Mouse (Mus musculus): ENCODE measurements at regions not wholly inside any gene's neighbourhood (a gene's known extent, or its start where the extent isn't known, plus 50 kb on each side); places are given as distances from the start of the nearest gene placed in this dataset.

GRCm38 (mm10) chr1:62907243-62907642, 204.2 kb downstream of the Nrp2 start:
- Histone ChIP-seq H3K4me1 (replicated peaks) (peaks cover 48% of the 10 kb centered on the region), H3K4me2 (no peak overlapping the region), H3K36me3 (no peaks in the 10 kb centered on the region), H3K27ac (no peak overlapping the region), H3K4me3 (no peak overlapping the region), H3K9ac (no peak overlapping the region), H3K27me3 (no peaks in the 10 kb centered on the region), H3K9me3 (0 out of 2 replicates have a peak, but pooled peaks cover 2% of the 10 kb centered on the region)
- ATAC-seq (ENCODE audit: low FRiP score) = no peak
- whole genome bisulfite sequencing = 65% methylated on average over 10 of the region's 10 CpGs

All from hindbrain, embryonic 13.5 days (tissue).